Mouse (Mus musculus) v-Abl transformed pro-B cells (cell line): ENCODE measurements around the gene Mrpl53.

ENCODE experiments used
- in situ Hi-C, 2 experiments: fragments of 400-800 bp; cut with MboI; formaldehyde crosslinking; loops; one replicate each; pipeline ENCODE4 v1.15.1; 2025; ENCODE audit not compliant: unreplicated experiment in 2 of 2

Gene Mrpl53

GRCm38 (mm10) chr6:83140044-83140443, 31.2 kb downstream of the Mrpl53 start:
- in situ Hi-C loops = no loop called here

- in situ Hi-C loops = no loop called here
Observed at GRCm38 (mm10) chr6:83141636-83142035, 32.8 kb downstream of the Mrpl53 start.

GRCm38 (mm10) chr6:83142211-83142731, 33.4 kb downstream of the Mrpl53 start:
- in situ Hi-C loops = no loop called here

GRCm38 (mm10) chr6:83142886-83143285, 34.0 kb downstream of the Mrpl53 start:
- in situ Hi-C loops = no loop called here

- in situ Hi-C loops = no loop called here
Observed at GRCm38 (mm10) chr6:83145209-83145608, 36.4 kb downstream of the Mrpl53 start.

- in situ Hi-C loops = no loop called here
Observed at GRCm38 (mm10) chr6:83145805-83146204, 37.0 kb downstream of the Mrpl53 start.

- in situ Hi-C loops = no loop called here
Observed at GRCm38 (mm10) chr6:83147280-83147679, 38.4 kb downstream of the Mrpl53 start.

GRCm38 (mm10) chr6:83151721-83152120, 42.9 kb downstream of the Mrpl53 start:
- in situ Hi-C loops = loop anchor here in 1 of 2 experiments (10.0 kb wide), 1 partner anchor 47 kb away; the partner anchor contains the start of genes Ccdc142, Gm42688 and Mrpl53

GRCm38 (mm10) chr6:83153038-83153437, 44.2 kb downstream of the Mrpl53 start:
- in situ Hi-C loops = loop anchor here in 1 of 2 experiments (10.0 kb wide), 1 partner anchor 48 kb away; the partner anchor contains the start of genes Ccdc142, Gm42688 and Mrpl53

GRCm38 (mm10) chr6:83153485-83153884, 44.6 kb downstream of the Mrpl53 start:
- in situ Hi-C loops = loop anchor here in 1 of 2 experiments (10.0 kb wide), 1 partner anchor 49 kb away; the partner anchor contains the start of genes Ccdc142, Gm42688 and Mrpl53

GRCm38 (mm10) chr6:83155552-83156238, 46.9 kb downstream of the Mrpl53 start:
- in situ Hi-C loops = loop anchor here (5.0 to 10.0 kb wide), 3 partner anchors 38 to 158 kb away; partner anchors contain the start of genes Ccdc142 (in 1 of the 2), Gm42688 (in 1 of the 2), Mogs (in 1 of the 2) and Mrpl53 (in 1 of the 2)

- in situ Hi-C loops = loop anchor here (5.0 to 10.0 kb wide), 3 partner anchors 39 to 159 kb away; partner anchors contain the start of genes Ccdc142 (in 1 of the 2), Gm42688 (in 1 of the 2), Mogs (in 1 of the 2) and Mrpl53 (in 1 of the 2)
Observed at GRCm38 (mm10) chr6:83156259-83156684, 47.4 kb downstream of the Mrpl53 start, which contains the start of the genes Wdr54 and 1700003E16Rik. Wdr54 (minus strand) TSS chr6:83156397. 1700003E16Rik (plus strand) TSS chr6:83156404.

- in situ Hi-C loops = loop anchor here (5.0 to 10.0 kb wide), 3 partner anchors 42 to 162 kb away; partner anchors contain the start of genes Ccdc142 (in 1 of the 2), Gm42688 (in 1 of the 2), Mogs (in 1 of the 2) and Mrpl53 (in 1 of the 2)
Observed at GRCm38 (mm10) chr6:83159456-83159855, 50.6 kb downstream of the Mrpl53 start.
